Mouse (Mus musculus) CD4-positive helper T cell, adult 2 months (primary cell): ENCODE measurements around the gene Nudt22.
"Not testable (repeated sequence)": the region's sequence is repeated elsewhere in the genome, so short reads cannot be mapped to it uniquely, and the experiment has no call there.

ENCODE experiments used
- DNase-seq: peaks from one replicate; pipeline ENCODE4 v3.0.0-alpha.2; 2012; ENCODE audit warnings: low read depth, missing footprints, low spot score

Nudt22 gene

DNA sequence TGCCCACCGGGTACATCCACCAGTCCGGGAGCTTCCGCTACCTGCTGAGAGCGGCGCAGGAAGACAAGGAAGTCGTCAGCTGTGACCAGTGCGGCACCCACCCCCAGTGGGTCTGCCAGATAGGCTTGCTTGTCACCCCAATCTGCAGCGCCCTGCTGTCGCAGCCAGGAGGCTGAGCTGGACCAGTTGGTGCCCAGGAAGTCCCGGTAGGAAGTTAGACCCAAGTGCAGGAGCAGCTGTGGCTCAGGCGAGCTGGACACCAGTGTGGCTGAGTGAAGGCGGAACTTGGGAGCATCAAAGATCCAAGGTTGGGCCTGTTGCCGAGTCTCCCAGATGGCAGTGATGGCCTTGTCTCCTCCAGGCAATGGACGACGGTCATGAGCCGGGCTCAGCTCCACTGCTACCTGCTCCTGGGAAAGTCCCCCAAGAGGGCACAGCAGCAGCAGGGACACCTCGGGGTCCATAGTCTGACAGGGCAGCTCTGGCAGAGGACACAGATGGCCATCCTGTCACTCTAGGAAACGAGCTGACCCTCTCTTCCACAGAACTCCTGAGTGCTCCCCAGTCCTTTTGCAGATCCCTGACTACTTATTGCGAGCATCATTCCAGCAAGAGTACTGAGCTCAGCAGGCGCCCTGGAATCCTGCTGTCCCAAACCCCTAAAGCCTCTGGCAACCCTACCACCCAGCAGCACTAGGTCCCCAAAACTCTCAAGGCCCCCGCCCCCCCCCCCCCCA, 494 bp downstream of the Nudt22 start:
- peak; percentile 38 for DNase-seq

DNA sequence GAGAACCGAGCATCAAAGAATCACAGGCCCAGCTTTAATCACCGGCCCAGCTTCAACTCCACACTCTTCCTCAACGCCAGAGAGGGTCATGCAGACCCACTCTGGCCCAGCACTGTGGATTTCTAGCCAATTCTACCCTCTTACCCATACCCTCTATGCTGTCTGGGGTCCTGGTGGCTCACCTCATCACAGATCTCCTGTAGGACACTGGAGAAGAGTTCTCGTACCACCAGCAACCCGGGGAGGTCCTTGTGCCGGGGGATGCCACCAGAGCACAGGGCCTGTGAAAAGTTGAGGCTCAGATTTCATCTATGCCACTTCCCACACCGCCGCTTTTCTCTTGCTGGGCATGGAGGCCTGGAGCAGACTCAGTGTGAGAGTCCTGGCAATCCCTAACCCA, 1.4 kb downstream of the Nudt22 start:
- DNase-seq, result no peak

DNA sequence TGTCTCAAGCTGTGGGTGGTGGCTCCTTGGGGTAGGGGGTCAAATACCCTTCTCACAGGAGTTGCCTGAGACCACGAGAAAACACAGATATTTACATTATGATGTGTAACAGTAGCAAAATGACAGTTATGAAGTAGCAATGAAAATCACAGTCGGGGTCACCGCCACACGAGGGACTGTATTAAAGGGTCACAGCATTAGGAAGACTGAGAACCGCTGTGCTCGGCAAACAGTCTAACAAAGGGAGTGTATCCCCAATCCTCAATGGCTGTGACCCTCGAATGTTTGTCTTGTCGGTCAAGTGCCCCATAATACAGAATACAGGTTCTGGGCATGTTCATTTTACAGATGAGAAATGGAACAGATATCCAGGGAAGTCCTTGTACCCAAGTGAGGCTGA, 1.9 kb downstream of the Nudt22 start:
- DNase-seq, result no peak

DNA sequence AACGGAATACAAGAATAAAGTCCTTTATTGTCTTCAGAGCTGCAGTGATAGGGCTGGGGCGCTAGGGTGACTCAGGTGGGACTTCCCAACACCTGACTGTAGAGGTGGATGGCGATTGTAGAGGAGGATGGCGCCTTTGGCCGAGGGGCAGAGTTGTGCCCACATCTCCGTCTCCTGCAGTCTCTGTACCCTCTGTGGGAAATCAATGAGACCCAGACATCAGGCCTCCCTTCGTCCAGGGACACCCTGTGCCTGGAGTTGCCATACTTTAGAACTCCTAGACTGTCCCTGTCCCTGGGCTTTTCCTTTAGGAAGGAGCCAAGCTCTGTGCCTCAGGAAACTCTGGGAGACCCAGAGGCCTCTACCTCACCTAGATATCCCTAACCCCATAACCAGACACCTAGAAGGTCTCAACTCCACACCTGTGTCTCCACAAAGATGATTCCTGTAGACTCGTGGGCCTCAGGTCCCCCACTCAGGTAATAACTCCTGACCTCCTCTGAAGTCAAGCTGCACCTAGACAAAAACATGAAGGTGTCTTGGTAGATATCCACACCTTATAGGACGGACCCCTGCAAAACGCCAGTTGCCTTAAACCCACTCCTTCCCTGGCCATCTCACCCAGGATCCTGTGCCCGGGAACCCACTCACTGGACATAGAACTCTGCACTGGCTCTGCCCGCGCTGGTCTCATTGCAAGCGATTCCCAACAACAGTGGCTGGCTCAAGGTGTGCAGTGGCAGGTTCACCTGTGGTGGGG, 2.7 kb downstream of the Nudt22 start:
- DNase-seq, result no peak

DNA sequence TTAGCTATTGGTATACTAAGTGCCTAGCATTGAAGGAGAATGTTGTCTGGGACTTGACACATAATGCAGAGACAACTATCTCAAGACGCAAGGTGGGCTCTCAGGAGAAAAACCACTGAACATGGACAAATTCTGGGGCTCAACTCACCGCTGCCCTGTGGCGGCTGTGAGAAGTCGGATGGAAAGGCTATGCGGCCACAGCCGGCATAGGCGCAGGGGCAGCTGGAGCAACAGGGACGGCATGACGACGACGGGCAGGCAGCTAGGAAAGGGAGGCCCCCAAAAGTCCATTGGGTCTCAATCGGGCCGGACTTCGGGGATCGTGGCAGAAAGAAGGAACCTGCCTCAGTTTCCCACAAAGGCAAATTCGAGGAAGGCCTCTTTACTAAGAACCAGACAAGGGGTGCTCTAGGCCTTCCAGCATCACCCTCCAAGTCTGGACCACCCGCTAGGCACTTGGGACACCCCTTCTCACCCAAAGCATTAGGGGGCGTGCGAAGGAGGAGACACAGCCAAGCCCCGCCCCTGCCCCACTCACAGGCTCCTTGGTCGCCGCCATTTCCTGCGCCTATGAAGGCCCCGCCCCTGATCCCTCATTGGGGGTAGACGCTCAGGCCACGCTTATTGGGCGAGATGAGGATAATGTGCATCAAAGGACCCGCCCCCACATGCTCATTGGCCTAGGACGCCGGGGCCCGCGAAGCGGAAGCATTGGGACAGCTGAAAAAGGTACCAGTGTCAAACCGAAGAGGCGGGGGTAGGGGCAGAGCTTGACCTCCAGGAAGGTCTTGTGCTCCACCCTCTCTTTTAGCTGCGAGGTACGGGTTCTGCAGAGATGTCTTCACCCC, 3.7 kb downstream of the Nudt22 start, which contains the start of gene Dnajc4:
Gene Dnajc4, minus strand, starts transcription at position 562 of the 848 bp plus-strand sequence.
- DNase-seq, result peak; percentile 98

DNA sequence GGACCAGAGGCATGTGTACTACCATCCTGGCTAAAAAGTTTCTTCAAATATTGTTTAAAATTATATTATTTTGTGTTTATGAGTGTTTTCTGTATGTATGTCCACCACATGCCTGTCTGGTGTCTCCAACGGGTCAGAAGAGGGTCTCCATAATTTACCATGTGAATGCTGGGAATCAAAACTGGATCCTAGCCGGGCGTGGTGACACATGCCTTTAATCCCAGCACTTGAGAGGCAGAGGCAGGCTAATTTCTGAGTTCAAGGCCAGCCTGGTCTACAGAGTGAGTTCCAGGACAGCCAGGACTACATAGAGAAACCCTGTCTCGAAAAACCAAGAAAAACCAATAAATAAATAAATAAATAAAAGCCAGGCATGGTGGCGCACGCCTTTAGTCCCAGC, 4.8 kb downstream of the Nudt22 start:
- not testable (repeated sequence) for DNase-seq

DNA sequence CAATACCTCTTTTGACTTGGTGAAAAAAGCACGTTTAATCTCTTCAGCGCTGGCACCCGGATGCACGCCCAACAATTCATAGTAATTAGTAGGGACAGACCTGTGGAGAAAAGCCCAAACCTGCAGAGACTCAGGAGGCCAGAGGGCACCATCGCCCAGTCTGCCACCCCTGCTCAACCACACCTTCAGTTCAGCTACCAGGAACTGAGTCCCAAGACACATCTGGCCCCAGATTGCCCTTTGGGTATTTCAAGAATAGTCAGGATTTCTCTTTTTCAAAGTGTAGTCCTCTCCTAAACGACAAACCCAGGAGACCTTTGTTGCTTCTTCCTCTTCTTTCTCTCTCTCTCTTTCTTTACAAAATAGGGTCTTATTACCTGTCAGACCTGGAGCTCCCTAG, 5.2 kb downstream of the Nudt22 start:
- no peak for DNase-seq

DNA sequence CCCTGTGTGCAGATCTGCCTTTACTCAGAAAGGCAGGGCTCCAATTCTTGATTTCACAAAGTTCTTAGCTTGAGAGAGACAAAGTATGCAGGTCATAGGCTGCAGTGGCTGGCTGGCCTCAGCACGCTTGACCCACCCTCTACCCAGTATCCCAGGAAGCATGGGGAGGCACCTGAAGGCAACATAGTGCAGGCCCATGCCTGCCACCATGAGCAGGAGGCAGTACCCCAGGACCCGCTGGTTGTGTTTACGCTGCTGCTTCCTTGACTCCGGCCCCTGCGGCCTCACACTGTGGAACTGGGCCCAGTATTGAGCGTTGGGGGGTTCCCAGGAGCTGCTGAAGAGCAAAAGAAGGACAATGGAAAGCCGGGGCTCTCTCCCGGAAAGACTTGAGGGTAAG, 6.7 kb downstream of the Nudt22 start:
- DNase-seq, result no peak

DNA sequence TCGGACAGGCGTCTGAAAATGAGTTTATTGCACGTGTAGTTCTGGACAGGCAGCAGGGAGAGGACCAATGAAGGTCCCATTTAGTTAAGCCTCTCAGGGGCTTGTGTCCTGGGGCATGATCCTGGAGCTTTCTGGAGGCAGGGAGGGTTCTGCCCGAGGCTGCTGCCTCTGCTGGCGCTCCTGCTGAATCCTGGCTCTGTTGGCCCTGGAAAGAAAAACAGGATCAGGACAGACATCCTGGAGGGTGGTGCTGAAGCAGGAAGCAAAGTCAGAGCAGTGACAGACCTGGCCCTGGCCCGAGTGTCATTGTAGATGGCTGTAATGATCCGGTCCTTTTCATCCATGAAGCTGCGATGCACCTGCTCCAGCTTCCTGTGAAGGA, 8.0 kb downstream of the Nudt22 start:
- no peak for DNase-seq

DNA sequence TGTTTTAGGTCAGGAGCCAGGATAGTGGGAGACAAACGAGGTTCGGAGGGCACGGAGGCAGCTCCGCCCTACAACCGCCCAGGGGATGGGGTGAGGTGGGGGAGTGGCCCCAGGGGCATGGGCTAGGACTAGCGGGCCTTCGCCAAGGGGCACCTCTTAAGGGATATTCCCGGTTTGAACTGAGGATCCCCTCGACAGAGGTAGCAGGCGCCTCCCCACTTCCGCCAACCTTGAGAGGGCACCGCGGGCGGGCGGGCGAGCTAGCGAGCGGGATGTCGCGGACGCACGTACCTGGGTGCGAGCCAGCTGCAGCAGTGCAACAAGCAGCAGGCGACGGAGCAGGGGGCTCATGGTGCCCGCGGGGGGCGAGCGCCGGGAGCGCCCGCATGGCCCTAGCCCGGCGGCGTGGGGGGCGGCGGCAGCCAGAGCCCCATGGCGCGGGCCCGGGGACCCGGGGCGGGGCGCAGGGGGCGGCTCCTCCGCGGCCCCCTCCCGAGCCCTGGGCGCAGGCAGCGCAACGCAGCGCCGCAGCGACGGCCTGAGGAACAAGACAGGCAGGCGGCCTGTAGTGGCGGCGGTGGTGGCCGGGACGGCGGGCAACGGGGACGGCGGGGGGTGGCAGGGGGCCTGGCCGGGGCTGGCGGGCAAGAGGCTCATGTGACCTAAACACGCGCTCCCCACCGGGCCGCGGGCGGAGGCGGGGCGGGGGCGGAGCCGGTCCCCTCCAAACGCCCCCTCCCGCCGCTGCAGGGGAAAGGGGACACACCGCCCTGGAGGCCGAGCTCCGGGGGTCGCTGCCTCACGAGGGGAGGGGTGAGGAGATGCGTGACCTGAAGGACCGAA, 8.6 kb downstream of the Nudt22 start, which contains the start of gene Vegfb:
Gene Vegfb, minus strand, starts transcription at position 591 of the 843 bp plus-strand sequence.
- DNase-seq, result peak; percentile 67

DNA sequence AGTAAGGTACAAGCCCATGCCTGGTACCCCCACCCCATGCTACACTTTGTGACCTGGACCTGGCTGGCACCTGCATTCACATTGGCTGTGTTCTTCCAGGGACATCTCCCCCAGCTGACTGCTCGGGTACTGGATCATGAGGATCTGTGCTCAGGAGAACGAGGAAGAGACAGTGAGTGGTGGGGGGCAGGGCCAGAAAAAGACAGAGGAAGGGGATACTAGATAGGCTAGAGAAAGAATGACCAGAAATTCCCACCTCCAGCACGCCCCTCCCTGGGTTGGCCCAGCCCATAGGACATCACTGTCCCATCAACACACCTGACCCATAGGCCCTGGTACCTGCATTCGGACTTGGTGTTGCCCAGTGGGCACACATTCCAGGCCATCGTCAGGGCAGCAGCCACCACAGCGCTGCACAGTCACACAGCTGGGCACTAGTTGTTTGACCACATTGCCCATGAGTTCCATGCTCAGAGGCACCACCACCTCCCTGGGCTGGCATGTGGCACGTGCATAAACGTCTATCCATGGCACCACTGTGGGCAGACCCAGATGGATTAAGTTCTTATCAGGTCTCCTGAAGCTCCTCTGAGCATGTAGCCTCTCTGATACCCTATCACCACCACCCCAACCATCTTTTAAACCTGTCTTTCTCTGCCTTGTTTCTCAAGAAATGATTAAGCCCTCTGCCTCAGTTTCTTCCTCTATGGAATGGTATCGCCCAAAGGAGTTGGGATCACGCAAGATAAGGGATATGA, 9.8 kb downstream of the Nudt22 start:
- no peak for DNase-seq

DNA sequence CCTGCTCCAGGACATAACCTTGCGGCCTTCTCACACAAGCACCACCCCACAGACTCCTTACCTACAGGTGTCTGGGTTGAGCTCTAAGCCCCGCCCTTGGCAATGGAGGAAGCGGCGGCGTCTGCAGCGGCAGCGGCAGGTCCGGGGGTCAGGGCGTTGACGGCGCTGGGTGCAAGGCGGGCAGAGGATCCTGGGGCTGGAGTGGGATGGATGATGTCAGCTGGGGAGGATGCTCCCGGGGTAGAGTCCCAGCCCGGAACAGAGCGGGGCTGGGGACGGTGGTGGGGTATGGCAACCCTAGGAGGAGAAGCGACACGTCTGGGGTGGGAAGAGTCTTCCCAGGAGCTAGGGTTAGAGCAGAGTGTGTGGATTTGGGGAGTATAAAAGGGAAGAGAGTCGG, 10.6 kb downstream of the Nudt22 start:
- no peak for DNase-seq

DNA sequence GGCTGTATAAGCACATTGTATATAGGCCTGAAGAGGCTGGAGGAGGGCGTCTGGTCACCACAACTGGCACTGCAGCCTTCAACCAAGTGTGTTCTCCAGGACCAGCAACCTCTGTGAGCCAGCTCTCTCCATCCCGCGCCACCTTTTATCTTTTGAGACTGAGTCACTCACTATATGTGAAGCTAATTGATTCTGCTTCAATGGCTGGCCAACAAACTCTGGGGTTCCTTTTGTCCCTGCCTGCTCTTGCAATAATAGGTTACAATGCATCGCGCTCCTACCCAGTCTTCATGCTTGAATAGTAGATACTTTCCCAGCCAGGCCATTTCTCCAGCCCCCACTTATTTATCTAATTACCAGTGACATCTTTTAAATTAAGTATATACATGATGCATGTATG, 12.3 kb downstream of the Nudt22 start:
- DNase-seq, result no peak

DNA sequence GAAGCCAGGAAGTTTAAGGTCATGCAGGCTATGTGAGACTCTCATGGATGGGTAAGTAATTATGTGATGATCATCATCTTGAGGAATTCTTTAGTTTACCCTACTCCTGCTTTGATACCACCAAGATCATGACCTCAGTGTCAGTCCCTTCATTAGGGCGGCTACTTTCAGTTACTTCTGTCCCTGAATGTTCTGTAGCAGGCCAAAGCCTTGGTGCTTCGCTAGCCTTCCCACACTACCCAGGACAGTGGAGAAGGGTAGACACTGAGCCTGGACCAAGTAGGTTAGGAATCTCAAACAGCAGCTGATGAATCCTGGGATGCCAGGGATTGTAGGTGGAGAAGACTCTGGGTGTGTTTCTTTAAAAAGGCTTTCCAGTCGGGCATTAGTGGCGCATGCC, 14.5 kb downstream of the Nudt22 start:
- DNase-seq, result no peak

DNA sequence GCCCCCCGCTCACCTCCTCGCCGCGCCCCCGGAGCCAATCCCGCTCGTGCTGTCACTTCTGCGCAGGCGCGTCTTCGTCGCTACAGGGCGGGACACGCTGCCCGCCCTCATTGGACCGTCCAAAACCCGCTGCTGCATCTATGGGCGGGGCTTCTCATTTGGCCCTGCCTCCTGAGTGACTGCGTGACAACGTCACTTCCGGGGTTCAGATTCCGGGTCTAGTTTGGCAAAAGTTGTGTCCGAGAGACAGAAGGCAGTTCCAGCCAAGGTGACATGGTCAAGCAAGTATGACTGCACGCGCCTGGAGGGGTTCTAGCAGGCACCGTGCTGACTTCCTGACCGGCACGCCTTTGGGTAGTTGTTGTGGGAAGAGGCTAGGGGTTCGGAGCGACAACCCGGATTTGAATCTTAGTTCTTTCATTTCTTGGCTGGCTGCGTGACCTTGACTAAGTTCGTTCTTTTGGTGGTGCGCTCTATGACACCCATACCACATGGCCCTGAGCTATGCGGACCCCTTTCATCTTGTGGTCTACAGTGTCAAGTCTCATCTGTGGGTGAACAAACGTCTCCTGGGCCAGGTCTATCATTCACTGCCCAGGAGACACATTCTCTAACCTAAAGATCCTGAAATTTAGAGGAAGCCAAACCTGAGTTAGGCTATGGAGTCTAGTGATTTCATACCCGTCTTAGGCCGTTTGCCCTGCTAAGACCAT, 15.4 kb downstream of the Nudt22 start, which contains the start of gene Fkbp2:
Gene Fkbp2, minus strand, starts transcription at position 121 of the 713 bp plus-strand sequence.
- DNase-seq, result peak; percentile 99

DNA sequence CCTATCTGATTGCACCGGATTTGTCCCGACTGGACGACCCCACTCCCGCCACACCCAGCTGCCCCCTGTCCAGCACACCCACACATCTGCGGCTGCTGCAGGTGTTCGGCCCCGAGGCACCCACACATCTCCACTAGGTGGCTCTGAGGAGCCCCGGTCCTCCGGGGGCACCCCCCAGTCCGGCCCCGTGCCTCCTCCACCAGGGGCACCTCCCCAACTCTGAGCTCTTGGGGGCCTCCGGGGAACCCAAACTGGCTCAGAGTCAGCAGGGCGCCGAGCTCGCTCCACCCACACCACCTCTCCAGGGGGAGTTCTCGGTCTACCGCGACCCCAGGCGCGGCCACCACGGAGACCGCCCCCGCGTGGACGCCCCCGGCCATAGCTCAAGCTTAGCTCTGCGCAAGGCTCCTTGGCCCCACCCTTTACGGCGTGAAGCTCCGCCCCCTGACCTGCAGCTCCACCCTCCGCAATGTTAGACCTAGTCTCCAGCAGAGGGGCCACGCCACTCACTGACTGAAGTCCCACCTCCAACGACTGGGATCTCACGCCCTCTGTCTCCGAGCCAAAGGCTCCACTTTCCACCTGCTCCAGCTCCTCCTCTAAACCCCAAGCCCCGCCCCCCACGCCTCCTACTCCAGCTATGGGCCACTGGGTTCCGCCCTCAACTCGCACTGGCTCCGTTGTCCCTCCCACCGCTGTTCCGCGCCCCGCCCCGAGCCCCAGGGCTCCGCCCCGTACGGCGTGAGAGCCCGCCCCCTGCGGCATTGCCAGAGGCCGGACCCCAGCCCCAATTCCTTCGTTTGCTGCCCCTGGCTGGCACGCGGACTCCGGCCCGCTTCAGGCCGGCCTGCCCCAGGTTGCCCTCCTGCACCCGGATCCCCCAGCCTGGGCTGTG, 16.2 kb downstream of the Nudt22 start:
- peak; percentile 100 for DNase-seq

DNA sequence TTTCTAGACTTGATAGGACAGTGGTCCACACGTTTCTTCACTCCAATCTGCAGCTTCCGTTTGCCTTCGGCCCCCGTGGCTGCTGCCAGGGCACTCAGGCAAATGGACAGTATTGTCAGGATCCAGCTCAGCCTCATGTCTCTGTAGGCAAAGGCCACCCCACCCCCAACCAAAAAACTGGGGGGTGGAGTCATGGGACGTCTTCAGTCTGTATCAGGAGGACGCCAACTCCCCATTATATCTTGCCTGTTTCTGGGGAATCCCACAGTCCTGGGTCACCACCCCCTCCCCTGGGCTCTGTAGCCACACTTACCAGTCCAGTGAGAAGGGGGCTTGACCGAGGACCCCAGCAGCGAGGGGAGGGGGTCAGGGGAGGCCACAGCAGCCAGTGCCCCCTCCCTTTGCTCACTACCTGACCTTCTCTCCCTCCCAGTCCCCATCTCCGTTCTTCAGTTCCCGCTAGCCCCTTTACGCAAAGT, 16.9 kb downstream of the Nudt22 start:
- DNase-seq, result peak; percentile 61

DNA sequence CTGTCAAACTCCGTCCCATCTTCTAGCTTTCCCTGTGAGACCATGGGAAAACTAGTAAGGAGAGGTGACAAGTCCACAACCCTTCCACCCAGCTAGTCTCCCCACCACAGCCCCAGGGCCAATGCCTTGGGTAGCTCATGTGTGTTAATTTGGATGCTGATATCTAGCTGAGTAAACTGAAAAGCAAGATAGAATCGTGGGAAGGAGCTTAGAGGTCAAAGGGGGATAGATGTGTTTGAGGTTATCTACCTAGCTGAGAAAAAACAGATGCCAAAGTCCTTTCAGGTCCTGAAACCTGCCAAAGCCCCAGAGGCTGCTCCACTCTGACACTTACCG, 17.3 kb downstream of the Nudt22 start:
- no peak for DNase-seq
